Mouse (Mus musculus) heart, embryonic 11.5 days (tissue): ENCODE results near the gene Snx25. TPM values are rescaled to one million over a fixed set of nuclear protein-coding genes. Genes with fewer than 3 reads are reported as not detected.
A peak's percentile ranks its signal among the peaks of the same experiment; 100 is the strongest.

Experiments used
- ATAC-seq: fragments of 200-750 bp; cut with Nextera tagmentation; replicated peaks from 2 replicates; pipeline ENCODE4 v1.8.0; 2017; ENCODE audit warnings: moderate library complexity; ENCODE audit not compliant: insufficient number of reproducible peaks, low FRiP score, low TSS enrichment
- H3K27ac ChIP-seq: fragments of 300-500 bp; sonication (generic); 2 replicates; pipeline ENCODE4 v1.5.1; 2014; ENCODE audit warnings: mild to moderate bottlenecking, low read depth, low read length
- H3K27me3 ChIP-seq: fragments of 300-500 bp; sonication (generic); 2 replicates; pipeline ENCODE4 v1.6.1; 2014; ENCODE audit warnings: mild to moderate bottlenecking, low read length, mixed read lengths; ENCODE audit not compliant: control insufficient read depth, insufficient read depth
- H3K36me3 ChIP-seq: fragments of 300-500 bp; sonication (generic); 2 replicates; pipeline ENCODE4 v1.6.1; 2014; ENCODE audit warnings: mild to moderate bottlenecking, low read length, moderate library complexity, mixed read lengths; ENCODE audit not compliant: control insufficient read depth, insufficient read depth
- H3K4me1 ChIP-seq: fragments of 300-500 bp; sonication (generic); 2 replicates; pipeline ENCODE4 v1.6.1; 2014; ENCODE audit warnings: low read length; ENCODE audit not compliant: control insufficient read depth, insufficient read depth
- H3K4me2 ChIP-seq: fragments of 300-500 bp; sonication (generic); 2 replicates; pipeline ENCODE4 v1.6.1; 2014; ENCODE audit warnings: mild to moderate bottlenecking, moderate library complexity
- H3K4me3 ChIP-seq: fragments of 300-500 bp; sonication (generic); 2 replicates; pipeline ENCODE4 v1.5.1; 2014; ENCODE audit warnings: low read depth, low read length
- H3K9ac ChIP-seq: fragments of 300-500 bp; sonication (generic); 2 replicates; pipeline ENCODE4 v1.6.1; 2014; ENCODE audit warnings: mild to moderate bottlenecking, low read depth, low read length, moderate library complexity
- H3K9me3 ChIP-seq: fragments of 300-500 bp; sonication (generic); replicated peaks from 2 replicates; pipeline ENCODE4 v1.6.1; 2016; ENCODE audit warnings: low read length; ENCODE audit not compliant: control insufficient read depth
- WGBS: fragments of 180-500 bp; shearing (Covaris S2); extraction: QIAGEN DNeasy Blood & Tissue Kit; methylation state at CpG from one replicate; pipeline ENCODE4 v1.1.7; 2014; ENCODE audit not compliant: insufficient replicate concordance; 5-methylcytosine and 5-hydroxymethylcytosine counted together
- polyA plus RNA-seq: library from polyadenylated mRNA; unstranded; fragments of >200 nt; fragmentation: Nextera tagmentation; extraction: Ambion mirVana; gene quantifications from 2 replicates; pipeline ENCODE4 v1.2.1, GENCODE M21; 2014

The Snx25 gene
- polyA plus RNA-seq, 1 experiment from 2014 or later: 6.6 TPM

- Histone ChIP-seq H3K4me2 (peak overlapping the region; percentile 31), H3K9ac (no peak overlapping the region), H3K36me3 (peaks cover 13% of the 10 kb centered on the region), H3K4me1 (peaks cover 5% of the 10 kb centered on the region; the same call in 1 of the 2 replicates), H3K4me3 (no peak overlapping the region), H3K9me3 (no peaks in the 10 kb centered on the region), H3K27ac (no peak overlapping the region), H3K27me3 (no peaks in the 10 kb centered on the region)
- WGBS: 79% methylated on average over 2 of the region's 2 CpGs
- no peak for ATAC-seq
Measured at GRCm38 (mm10) chr8:45998228-45998627, 153.7 kb downstream of the Snx25 start.

GRCm38 (mm10) chr8:45995576-45995975, 156.4 kb downstream of the Snx25 start:
- Histone ChIP-seq H3K9me3 (no peaks in the 10 kb centered on the region), H3K9ac (no peak overlapping the region), H3K36me3 (peaks cover 13% of the 10 kb centered on the region), H3K4me1 (peaks cover 3% of the 10 kb centered on the region; the same call in 1 of the 2 replicates), H3K4me2 (no peak overlapping the region), H3K27ac (no peak overlapping the region), H3K4me3 (no peak overlapping the region), H3K27me3 (no peaks in the 10 kb centered on the region)
- 87% methylated on average over 3 of the region's 3 CpGs for WGBS
- ATAC-seq: no peak

DNA sequence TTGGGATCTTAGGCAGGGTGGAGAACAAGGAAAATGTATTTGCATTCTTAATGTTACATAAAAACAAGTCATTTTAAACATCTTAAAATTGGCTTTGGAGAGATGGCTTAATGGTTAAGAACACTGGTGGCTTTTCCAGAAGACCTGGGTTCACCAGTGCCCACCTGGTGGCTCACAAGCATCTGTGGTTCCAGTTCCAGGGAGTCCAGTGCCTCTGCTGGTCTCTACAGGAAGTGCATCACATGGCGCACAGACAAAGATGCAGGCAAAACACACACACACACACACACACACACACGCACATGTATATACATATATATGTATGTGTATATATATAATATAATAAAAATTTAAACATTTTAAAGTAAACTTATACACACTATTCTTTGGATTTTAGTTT, 157.8 kb downstream of the Snx25 start:
- no peak overlapping the region for H3K27ac ChIP-seq
- no peak overlapping the region for H3K9ac ChIP-seq
- ATAC-seq: no peak
- no peak overlapping the region for H3K4me2 ChIP-seq
- peaks cover 13% of the 10 kb centered on the region for H3K36me3 ChIP-seq
- H3K9me3 ChIP-seq: no peaks in the 10 kb centered on the region
- H3K4me1 ChIP-seq: no peaks in the 10 kb centered on the region
- no peaks in the 10 kb centered on the region for H3K27me3 ChIP-seq
- 93% methylated on average over 2 of the region's 2 CpGs for WGBS
- no peak overlapping the region for H3K4me3 ChIP-seq

DNA sequence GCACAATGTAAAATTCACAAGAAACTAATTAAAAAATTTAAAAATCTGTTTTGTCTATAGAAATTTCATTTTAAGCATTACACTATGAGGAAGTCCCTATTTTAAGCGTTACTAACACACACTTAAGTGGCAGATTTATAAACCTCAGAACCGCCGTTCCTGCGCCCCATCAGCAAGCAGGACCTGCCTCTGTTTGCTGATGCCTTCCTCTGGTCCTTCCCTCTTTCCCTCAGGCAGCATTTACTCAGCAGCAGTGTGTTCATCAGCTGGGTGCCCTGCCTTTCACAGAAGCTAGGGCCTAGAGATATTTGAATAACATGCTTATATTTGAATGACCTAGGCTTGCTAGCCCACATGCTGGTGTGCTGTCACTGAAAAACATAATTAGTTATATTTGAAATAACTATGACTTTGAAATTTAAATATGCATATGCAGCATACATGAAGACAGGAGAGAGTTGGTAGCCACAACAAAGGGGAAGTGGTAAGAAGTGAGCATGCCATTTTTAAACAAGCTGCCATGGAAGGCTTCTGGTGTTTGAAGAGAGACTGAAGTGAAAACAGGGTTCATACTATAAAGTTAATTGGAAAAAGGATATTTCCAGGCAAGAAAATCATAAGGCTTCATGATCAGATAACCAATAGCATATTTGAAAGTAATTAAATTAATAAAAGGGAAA, 161.2 kb downstream of the Snx25 start:
- Histone ChIP-seq H3K27me3 (no peaks in the 10 kb centered on the region), H3K9me3 (no peaks in the 10 kb centered on the region), H3K4me1 (no peaks in the 10 kb centered on the region), H3K27ac (no peak overlapping the region), H3K4me3 (no peak overlapping the region), H3K4me2 (no peak overlapping the region), H3K36me3 (peaks cover 11% of the 10 kb centered on the region), H3K9ac (no peak overlapping the region)
- WGBS: 90% methylated on average over 4 of the region's 4 CpGs
- no peak for ATAC-seq

DNA sequence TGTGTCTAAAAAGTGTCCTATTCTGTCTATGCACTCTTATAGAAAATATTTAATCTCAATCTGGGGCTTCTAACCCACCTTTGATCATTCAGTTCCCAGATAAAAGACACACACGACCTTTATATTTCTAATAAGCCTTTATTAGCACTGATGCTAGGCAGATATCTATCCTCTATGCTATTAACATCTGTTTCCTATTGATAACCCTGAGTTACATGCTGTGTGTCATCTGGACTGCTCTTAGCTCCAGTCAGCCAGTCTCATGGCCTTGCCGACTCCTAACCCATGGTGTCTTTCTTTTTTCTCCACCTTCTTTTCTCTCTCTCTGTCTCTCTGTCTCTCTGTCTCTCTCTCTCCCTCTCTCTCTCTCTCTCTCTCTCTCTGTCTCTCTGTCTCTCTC, 163.8 kb downstream of the Snx25 start:
- Histone ChIP-seq H3K27me3 (no peaks in the 10 kb centered on the region), H3K4me2 (no peak overlapping the region), H3K4me3 (no peak overlapping the region), H3K9me3 (no peaks in the 10 kb centered on the region), H3K4me1 (no peaks in the 10 kb centered on the region), H3K36me3 (0 out of 2 replicates have a peak, but pooled peaks cover 3% of the 10 kb centered on the region), H3K27ac (no peak overlapping the region), H3K9ac (no peak overlapping the region)
- 49% methylated on average over 2 of the region's 2 CpGs for WGBS
- ATAC-seq: no peak

GRCm38 (mm10) chr8:45986665-45987064, 165.3 kb downstream of the Snx25 start:
- no peak overlapping the region for H3K27ac ChIP-seq
- no peak for ATAC-seq
- 0 out of 2 replicates have a peak, but pooled peaks cover 3% of the 10 kb centered on the region for H3K36me3 ChIP-seq
- no peak overlapping the region for H3K4me3 ChIP-seq
- H3K9me3 ChIP-seq: no peaks in the 10 kb centered on the region
- H3K9ac ChIP-seq: no peak overlapping the region
- H3K4me2 ChIP-seq: no peak overlapping the region
- WGBS: 79% methylated on average over 3 of the region's 3 CpGs
- no peaks in the 10 kb centered on the region for H3K4me1 ChIP-seq
- H3K27me3 ChIP-seq: no peaks in the 10 kb centered on the region

Other genes with a start within 250 kb of the Snx25 start
- gene Ccdc110, start 217.5 kb downstream of the Snx25 start, polyA plus RNA-seq: 0.07 and 0.31 TPM in 2 replicates
- 2.1 and 2.4 TPM in 2 replicates for gene 1700029J07Rik, start 176.9 kb downstream of the Snx25 start, polyA plus RNA-seq
- 62.0 and 62.7 TPM in 2 replicates for gene Ufsp2, start 176.6 kb downstream of the Snx25 start, polyA plus RNA-seq
- 0.89 and 1.2 TPM in 2 replicates for gene Lrp2bp, start 152.9 kb downstream of the Snx25 start, polyA plus RNA-seq
- gene Ankrd37, start 146.5 kb downstream of the Snx25 start, polyA plus RNA-seq: 11.0 and 13.9 TPM in 2 replicates
- 21.5 and 22.3 TPM in 2 replicates for gene Cfap97, start 388 bp downstream of the Snx25 start, polyA plus RNA-seq
- 1,564 and 1,695 TPM in 2 replicates for gene Slc25a4, start 59.1 kb upstream of the Snx25 start, polyA plus RNA-seq
- not detected in 2 replicates for gene Helt, start 142.5 kb upstream of the Snx25 start, polyA plus RNA-seq